Mouse (Mus musculus) cerebellum, adult 2 months (tissue): ENCODE results near the gene Ttpal.

Experiments
- CTCF ChIP-seq: fragments of 200-500 bp; IDR thresholded peaks from 2 replicates; pipeline ENCODE4 v1.5.1; 2011; ENCODE audit warnings: low read depth, mild to moderate bottlenecking, control low read depth, low read length, moderate library complexity, borderline replicate concordance; ENCODE audit not compliant: insufficient read depth
- POLR2A ChIP-seq: fragments of 200-500 bp; IDR thresholded peaks from 2 replicates; pipeline ENCODE4 v1.6.1; 2011; ENCODE audit warnings: low read length, control low read depth, borderline replicate concordance; ENCODE audit not compliant: insufficient read depth

DNA sequence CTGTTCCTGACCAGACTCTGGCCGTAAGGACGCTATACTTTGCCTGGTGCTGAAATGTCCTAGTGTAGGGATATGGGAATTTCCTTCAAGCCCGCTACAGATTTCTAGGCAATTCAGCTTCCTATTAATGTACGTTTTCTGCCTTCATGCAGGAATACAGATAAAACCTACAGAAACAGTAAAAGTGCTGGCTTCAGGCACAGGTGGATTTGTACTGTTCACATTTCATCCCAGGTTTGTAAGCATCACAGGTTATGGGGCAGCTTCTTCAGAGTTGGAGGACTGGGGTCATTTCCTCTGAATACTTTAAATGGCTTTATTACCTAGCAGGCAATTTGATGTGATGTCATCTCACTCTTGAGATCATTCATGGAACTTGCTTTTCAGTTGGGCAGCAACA, 15.8 kb downstream of the Ttpal start:
- TF ChIP-seq CTCF (no peak), POLR2A (no peak)
